Mouse (Mus musculus): ENCODE results near the gene Avpi1. TPM values are rescaled to one million over a fixed set of nuclear protein-coding genes. Genes with fewer than 3 reads are reported as not detected.
"Not testable (repeated sequence)": the region's sequence is repeated elsewhere in the genome, so short reads cannot be mapped to it uniquely, and the experiment has no call there.

The Avpi1 gene
- total RNA-seq, 1 experiment from 2014 or later: 5.1 TPM

- no peak for ATAC-seq (replicated peaks; ENCODE audit: low read depth, poor library complexity, severe bottlenecking)
Observed at GRCm38 (mm10) chr19:42120451-42120850, 8.4 kb downstream of the Avpi1 start.

- no peak for ATAC-seq (replicated peaks; ENCODE audit: low read depth, poor library complexity, severe bottlenecking)
Observed at GRCm38 (mm10) chr19:42118596-42118995, 10.3 kb downstream of the Avpi1 start.

GRCm38 (mm10) chr19:42118142-42118541 lies 10.7 kb downstream of the Avpi1 start:
- ATAC-seq (replicated peaks; ENCODE audit: low read depth, poor library complexity, severe bottlenecking): no peak

GRCm38 (mm10) chr19:42115783-42116335 lies 13.0 kb downstream of the Avpi1 start:
- no peak for ATAC-seq (replicated peaks; ENCODE audit: low read depth, poor library complexity, severe bottlenecking)

GRCm38 (mm10) chr19:42104681-42105080 lies 24.2 kb downstream of the Avpi1 start:
- ATAC-seq (replicated peaks; ENCODE audit: low read depth, poor library complexity, severe bottlenecking): no peak

GRCm38 (mm10) chr19:42099406-42099805 lies 29.5 kb downstream of the Avpi1 start:
- ATAC-seq (replicated peaks; ENCODE audit: low read depth, poor library complexity, severe bottlenecking): no peak

GRCm38 (mm10) chr19:42090637-42091141 lies 38.2 kb downstream of the Avpi1 start:
- 0 out of 2 replicates have a peak, but pooled peaks have one; percentile 4 for ATAC-seq (replicated peaks; ENCODE audit: low read depth, poor library complexity, severe bottlenecking)

- peak; percentile 89 for ATAC-seq (replicated peaks; ENCODE audit: low read depth, poor library complexity, severe bottlenecking)
Observed at GRCm38 (mm10) chr19:42089748-42090595, 38.9 kb downstream of the Avpi1 start, which contains the start of gene Pi4k2a. Pi4k2a (plus strand) TSS chr19:42090470.

- ATAC-seq (replicated peaks; ENCODE audit: low read depth, poor library complexity, severe bottlenecking): peak; percentile 52
Observed at GRCm38 (mm10) chr19:42089103-42089747, 39.6 kb downstream of the Avpi1 start.

GRCm38 (mm10) chr19:42086166-42086565 lies 42.7 kb downstream of the Avpi1 start, which contains the start of gene Morn4:
Morn4 (minus strand) TSS chr19:42086357.
- peak; percentile 48 for ATAC-seq (replicated peaks; ENCODE audit: low read depth, poor library complexity, severe bottlenecking)

- ATAC-seq (replicated peaks; ENCODE audit: low read depth, poor library complexity, severe bottlenecking): no peak
Observed at GRCm38 (mm10) chr19:42085690-42086089, 43.2 kb downstream of the Avpi1 start.

GRCm38 (mm10) chr19:42081613-42082012 lies 47.2 kb downstream of the Avpi1 start:
- ATAC-seq (replicated peaks; ENCODE audit: low read depth, poor library complexity, severe bottlenecking): not testable (repeated sequence)

- ATAC-seq (replicated peaks; ENCODE audit: low read depth, poor library complexity, severe bottlenecking): no peak
Observed at GRCm38 (mm10) chr19:42080469-42080868, 48.4 kb downstream of the Avpi1 start.

GRCm38 (mm10) chr19:42079950-42080349 lies 48.9 kb downstream of the Avpi1 start:
- no peak for ATAC-seq (replicated peaks; ENCODE audit: low read depth, poor library complexity, severe bottlenecking)

GRCm38 (mm10) chr19:42079006-42079405 lies 49.9 kb downstream of the Avpi1 start:
- no peak for ATAC-seq (replicated peaks; ENCODE audit: low read depth, poor library complexity, severe bottlenecking)

GRCm38 (mm10) chr19:42078566-42078965 lies 50.3 kb downstream of the Avpi1 start:
- ATAC-seq (replicated peaks; ENCODE audit: low read depth, poor library complexity, severe bottlenecking): no peak

- ATAC-seq (replicated peaks; ENCODE audit: low read depth, poor library complexity, severe bottlenecking): no peak
Observed at GRCm38 (mm10) chr19:42075992-42076391, 52.9 kb downstream of the Avpi1 start.

- ATAC-seq (replicated peaks; ENCODE audit: low read depth, poor library complexity, severe bottlenecking): no peak
Observed at GRCm38 (mm10) chr19:42075051-42075450, 53.8 kb downstream of the Avpi1 start.

Data from common myeloid progenitor, adult 5-6 weeks (primary cell).